Mouse (Mus musculus) layer of hippocampus, postnatal 36 days (tissue): ENCODE data around the gene Lamb1. TPM values are rescaled to one million over a fixed set of nuclear protein-coding genes. Genes with fewer than 3 reads are reported as not detected.

Experiments used
- total RNA-seq, 2 experiments: library from RNA; stranded (reverse); gene quantifications; 2 replicates each; pipeline ENCODE4 v1.2.3; 2021

Lamb1 gene
- total RNA-seq, 2 experiments from 2014 or later, result 38.5 to 42.1 TPM

Other genes starting within 250 kb of the Lamb1 start
- gene Fam110c, start 191.4 kb upstream of the Lamb1 start, total RNA-seq, result not detected
- not detected for gene Gm6993, start 24.5 kb upstream of the Lamb1 start, total RNA-seq
- gene Dld, start 86.2 kb downstream of the Lamb1 start, total RNA-seq, result 100 to 1,000 TPM; 108 to 114 TPM
- under 1 TPM; 0.18 to 0.52 TPM for gene Slc26a3, start 125.6 kb downstream of the Lamb1 start, total RNA-seq
- gene Cbll1, start 234.4 kb downstream of the Lamb1 start, total RNA-seq, result 10 to 100 TPM; 25.3 to 27.6 TPM